Mouse (Mus musculus): Measurements from ENCODE around the gene Zfp511.

The Zfp511 gene

GRCm38 (mm10) chr7:140082242-140082678 is 46.1 kb downstream of the Zfp511 start, which contains the start of gene Caly:
TSS of gene Caly (minus strand) at chr7:140082548.
- in situ Hi-C loops (cut with MboI; ENCODE audit: unreplicated experiment in 2 of 2) = loop anchor here (5.0 to 10.0 kb wide), 3 partner anchors 60 to 753 kb away; partner anchors contain the start of gene Urah (in 1 of the 2)
